Mouse (Mus musculus): Measurements from ENCODE around the gene Dnajc27. TPM values are rescaled to one million over a fixed set of nuclear protein-coding genes. Genes with fewer than 3 reads are reported as not detected.
A peak's percentile ranks its signal among the peaks of the same experiment; 100 is the strongest.

Gene Dnajc27
- polyA plus RNA-seq, 1 experiment = 94.4 TPM

DNA sequence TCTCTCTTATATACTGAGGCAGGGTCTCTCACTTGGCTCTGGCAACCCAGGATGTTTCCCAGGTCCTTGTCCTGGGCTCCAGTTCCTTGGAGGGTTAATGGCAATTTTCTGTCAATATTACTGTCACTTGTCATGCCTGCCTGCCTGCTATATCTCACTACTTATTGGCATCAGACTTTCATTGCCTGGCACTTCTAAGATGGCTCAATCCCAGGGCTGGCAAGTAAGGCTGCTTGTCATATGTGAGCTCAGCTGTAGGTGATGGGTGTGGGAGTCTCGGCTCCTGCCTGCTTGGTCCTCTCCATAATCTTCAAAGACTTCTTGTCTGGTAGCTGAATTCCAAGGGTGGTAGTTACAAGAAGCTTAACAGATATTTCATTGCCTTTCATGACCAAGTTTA is 4.3 kb upstream of the Dnajc27 start:
- peak in 1 of 2 experiments; percentile 43 for DNase-seq (ENCODE audit: extremely low spot score in 1 of 2, low spot score in 1 of 2)

DNA sequence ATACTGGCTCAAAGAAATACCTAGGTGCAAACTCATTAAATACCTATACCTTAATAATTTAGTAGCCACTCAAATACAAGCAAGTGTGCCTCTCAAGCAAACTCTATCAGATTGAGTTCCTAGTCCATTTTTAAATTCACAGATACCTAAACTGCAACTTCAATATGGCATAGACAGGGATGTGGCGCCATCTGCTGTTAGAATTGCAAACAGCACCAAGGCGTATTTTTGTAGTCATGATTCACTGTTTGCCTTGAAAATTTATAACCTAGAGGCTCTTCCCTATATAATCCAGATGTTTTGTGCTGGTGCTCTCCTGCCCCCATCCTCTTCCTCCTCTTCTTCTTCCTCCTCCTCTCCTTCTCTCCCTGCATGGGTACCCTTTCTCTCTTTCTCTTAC is 2.1 kb upstream of the Dnajc27 start:
- peak; percentile 66 to 95 for DNase-seq (ENCODE audit: extremely low spot score in 1 of 2, low spot score in 1 of 2)

DNA sequence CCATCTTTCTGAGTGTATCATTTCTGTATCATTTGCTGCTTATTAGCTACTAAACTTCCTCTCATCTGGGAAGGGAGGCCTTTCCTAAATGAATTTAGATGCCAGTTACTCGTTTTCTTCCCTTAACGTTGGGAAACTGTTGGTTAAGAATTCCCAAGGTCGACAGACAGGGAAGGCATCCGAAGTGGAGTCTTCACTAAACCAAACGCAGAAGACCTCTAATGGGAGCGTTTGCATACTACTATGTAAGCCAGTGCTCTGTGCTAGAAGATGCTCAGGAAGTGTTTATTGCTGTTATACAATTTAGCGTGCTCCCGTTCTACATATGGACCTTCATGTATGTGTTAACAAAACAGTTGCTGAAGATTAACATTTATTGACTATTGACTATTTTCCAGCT is 1.1 kb downstream of the Dnajc27 start:
- peak in 1 of 2 experiments; percentile 12 for DNase-seq (ENCODE audit: extremely low spot score in 1 of 2, low spot score in 1 of 2)

DNA sequence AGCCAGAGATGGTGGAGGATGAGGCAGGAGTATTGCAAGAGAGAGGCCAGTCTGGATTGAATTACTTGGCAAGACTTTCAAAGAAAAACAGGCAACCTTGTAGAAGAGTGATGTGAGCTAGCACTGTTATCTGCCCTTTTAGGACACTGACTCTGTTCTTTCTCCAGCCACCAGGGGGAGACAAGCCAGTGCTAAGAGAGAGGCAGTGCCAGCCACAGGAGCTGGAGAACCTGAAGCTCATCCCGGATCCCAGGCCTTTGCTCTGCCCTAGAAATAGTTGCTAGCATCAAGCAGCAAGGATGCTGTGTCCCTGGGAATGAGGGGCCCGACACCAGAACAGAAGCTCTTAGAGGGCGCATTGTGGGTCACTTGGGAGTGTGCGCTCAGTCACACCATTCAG is 25.0 kb downstream of the Dnajc27 start:
- DNase-seq (ENCODE audit: extremely low spot score in 1 of 2, low spot score in 1 of 2) = peak; percentile 42 to 90

DNA sequence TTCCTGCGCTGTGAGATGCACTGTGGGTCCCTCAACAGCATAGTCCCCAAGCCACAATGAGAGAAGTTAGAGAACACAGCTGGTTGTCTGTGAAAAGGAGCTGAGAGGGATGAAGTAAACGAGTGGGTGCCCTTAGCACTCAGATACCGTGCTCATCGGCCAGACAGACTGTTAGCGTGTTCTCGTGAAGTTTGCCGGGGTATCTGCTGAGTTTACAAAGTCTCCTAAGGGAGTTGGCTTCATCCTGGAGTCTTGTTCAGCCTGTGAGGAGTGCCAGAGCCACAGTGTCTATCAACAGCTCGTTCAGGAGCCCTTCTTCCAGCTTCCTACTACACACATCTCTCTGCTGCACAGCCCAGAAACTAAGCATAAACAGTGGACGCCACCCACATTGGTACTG is 33.7 kb downstream of the Dnajc27 start:
- no peak for DNase-seq (ENCODE audit: extremely low spot score in 1 of 2, low spot score in 1 of 2)

DNA sequence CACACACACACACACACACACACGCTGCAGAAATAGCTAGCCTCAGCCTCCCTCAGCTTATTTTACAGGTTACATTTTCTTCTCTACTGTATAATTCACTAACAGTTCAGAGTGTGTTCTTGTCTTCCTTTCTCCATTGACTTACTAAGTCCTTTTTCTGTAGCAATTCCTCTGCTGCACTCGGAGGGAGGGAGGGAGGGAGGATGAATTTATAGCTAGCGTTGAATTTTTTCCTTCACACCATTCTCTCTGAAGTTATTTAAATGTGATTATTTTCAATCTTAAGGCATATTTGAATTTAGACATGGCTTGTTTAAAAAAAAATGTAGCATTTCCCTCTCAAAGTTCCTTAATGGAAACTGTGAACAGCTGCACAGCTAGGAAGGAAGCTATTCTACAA is 34.8 kb downstream of the Dnajc27 start:
- DNase-seq (ENCODE audit: extremely low spot score in 1 of 2, low spot score in 1 of 2) = no peak

DNA sequence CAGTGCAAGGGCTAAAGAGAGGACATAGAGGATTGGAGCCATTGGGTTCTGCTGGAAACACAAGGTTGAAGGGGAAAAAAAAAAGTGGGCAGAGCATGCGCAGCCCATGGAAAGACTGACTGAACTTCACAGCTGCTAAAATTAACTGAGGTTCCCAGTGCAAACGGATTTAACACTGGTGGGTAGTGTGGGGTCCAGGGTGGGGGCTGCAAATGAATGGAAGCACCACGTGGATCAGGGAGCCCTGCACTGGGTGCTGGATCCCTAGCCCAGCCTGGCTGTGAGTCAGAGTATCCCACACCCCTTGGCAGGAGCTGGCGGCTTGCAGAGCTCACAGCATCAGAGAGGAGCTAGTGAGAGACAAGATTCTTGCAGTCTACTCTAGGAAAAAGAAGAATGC is 35.2 kb downstream of the Dnajc27 start:
- peak; percentile 78 to 85 for DNase-seq (ENCODE audit: extremely low spot score in 1 of 2, low spot score in 1 of 2)

DNA sequence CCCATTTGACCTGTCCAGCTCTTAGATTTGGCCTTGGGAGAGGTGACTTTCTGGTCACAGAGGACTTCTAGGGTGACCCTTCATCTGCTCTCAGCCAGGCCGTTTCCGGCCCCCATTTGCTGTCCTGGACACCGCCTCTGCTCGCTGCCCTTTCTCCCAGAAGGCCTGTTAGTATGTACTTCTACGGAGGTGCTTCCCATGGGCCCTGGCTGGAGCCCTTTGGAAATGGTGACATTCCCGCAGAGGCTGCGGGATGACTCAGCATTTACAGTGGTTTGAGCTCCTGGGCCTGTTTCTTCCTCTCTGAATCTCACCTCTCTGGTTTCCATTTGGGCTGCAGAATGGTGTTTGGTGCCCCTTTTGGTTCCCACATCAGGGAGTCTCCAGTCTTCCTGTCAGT is 45.0 kb downstream of the Dnajc27 start:
- DNase-seq (ENCODE audit: extremely low spot score in 1 of 2, low spot score in 1 of 2) = no peak

DNA sequence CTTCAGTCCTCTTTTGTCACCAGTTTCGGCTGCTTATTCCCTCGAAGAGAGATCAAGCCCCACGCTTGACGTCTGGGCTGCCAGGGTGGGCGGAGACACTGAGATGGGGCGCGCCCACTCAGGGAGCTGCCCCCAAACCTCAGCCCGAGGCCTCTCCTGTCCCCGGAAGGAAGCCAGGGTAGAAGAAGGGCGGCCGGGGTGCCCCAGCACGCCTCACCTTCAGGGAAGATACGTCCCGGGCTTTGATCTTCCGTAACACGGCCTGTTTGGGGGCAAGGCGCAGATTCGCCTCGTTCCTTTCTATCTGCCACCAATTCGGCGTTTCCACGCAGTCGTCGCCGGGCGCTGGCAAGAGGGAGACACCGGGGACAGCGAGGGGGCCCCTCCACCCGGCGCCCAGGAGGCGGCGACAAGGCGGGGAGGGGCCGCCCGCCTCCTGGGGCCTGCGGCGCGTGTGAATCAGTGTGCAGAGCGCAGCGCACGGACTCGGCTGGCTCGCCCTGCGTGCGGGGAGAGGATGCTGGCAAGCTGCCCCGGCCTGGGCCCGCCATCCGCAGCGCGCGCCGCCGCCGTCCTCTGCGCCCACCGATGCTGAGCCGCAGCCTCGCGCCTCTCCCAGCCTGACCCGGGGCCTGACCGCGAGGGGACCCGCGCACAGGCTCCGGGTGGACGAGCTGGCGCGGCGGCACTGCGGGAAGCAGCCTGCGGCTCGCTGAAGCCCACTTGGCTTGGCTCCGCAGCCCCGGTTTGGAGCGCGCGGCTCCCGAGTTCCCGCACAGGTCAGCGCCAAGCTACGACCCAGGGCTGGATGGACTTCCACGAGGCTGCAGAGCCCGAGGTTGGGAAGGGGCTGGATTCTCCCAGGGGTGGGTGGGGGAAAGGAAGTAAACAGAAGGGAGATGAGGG is 50.8 kb downstream of the Dnajc27 start, which contains the start of gene Adcy3:
Adcy3 (plus strand) TSS at position 163 of the 906 bp plus-strand sequence.
- DNase-seq (ENCODE audit: extremely low spot score in 1 of 2, low spot score in 1 of 2) = peak in 1 of 2 experiments; percentile 77

DNA sequence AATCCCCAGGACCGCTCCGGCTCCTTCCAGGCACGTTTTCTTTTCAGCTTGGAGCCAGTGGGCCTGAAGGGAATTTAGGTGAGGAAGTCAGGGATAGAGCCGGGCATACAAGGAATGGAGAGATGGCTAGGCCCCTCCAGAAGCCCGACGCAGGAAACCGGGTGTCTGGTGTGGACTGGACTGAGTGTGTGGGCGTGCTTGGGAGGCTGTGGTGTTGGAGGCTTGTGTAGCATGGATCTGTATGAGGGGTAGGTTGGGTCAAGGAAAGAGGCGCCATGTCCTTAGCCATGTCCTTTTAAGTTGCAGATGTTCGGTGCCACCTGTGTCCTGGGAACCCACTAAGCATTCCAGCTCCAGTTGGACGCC is 51.4 kb downstream of the Dnajc27 start:
- DNase-seq (ENCODE audit: extremely low spot score in 1 of 2, low spot score in 1 of 2) = peak in 1 of 2 experiments; percentile 35

DNA sequence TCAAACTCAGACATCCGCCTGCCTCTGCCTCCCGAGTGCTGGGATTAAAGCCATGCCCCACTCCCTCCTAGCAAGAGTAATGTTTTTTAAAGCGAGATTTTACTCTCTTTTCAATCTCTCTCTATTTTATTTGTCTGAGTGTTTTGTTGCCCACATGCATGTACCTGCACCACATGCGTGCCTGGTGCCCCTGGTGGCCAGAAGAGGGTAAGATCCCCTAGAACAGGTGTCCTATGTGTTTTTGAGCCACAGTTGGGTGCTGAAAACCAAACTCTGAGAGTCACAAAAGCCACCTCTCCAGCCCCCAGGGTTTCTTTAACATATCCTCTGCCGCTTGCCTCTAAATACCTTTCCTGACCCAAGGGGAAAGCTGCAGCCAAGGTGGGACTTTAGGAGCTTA is 60.8 kb downstream of the Dnajc27 start:
- DNase-seq (ENCODE audit: extremely low spot score in 1 of 2, low spot score in 1 of 2) = no peak

DNA sequence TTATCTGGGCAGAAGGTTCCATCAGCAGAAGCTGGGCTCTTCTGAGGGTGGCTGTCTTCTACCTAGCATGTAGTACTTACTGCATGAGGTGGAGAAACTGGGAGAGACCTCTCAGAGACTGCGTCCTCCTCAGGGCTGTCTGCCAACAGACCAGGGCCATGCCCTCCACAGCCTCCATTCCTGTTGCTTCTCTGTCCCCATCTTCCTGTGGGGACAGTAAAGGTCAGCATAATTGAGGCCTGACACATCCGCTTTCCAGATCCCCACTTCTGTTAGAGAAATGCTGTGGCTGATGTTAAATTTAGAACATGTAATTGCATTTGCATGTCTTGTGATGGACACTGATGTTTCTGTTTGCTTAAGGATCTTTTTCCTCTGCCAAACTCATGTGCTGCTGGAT is 68.6 kb downstream of the Dnajc27 start:
- no peak for DNase-seq (ENCODE audit: extremely low spot score in 1 of 2, low spot score in 1 of 2)

DNA sequence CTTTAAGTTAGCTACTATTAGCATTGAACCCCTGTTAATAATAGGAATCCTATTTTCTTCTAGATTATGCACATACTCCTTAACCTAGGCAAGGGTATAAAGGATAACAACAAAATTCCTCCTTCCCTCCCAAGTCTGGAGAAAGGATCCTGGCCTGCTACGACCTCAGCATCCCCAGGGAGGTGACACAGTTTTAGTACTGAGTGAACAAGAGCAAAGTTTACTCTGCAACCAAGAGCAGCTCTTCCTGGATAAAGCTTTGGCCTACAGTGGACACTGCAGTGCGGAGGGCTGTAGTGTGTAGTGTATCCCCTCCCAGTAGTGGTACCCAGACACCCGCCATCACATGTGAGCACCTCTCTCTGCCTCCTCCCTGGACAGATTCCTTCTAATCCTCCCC is 69.6 kb downstream of the Dnajc27 start:
- DNase-seq (ENCODE audit: extremely low spot score in 1 of 2, low spot score in 1 of 2) = no peak

DNA sequence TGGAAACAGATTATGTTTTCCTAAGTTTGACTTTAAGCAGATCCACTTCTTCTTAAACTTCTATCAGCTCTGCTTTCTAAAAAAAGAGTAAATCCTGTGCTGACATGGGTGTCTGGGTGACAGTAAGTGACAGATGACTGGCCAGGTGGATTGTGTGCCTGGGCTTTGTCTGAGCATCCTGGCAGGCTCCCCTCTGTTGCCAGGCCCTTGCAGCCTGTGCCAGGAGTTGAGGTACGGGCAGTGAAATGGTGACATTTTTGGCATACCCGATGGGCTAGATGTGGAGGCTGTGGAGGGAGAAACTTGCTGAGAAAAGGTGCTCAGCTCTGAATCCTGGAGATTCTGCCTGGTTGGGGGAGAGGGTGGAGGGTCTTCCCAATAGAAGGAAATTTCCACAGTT is 75.1 kb downstream of the Dnajc27 start:
- no peak for DNase-seq (ENCODE audit: extremely low spot score in 1 of 2, low spot score in 1 of 2)

DNA sequence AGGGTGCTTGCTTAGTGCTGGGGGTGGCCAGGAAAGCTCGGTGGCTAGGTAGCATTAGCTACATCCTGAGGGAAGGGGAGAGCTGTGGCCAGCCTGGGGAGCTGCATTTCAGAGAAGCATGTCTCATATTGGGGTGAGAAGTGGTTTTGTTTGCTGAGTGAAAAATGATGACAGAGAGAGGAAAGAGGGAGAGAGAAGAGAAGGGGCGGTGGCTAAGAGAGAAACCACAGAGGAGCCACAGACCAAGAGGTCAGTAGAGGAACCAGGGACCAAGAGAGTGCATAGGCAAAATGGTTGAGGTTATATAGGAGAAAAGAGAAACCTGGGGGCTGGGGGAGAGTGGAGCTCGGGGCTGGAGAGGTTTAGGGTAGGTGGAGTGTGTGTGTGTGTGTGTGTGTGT is 75.8 kb downstream of the Dnajc27 start:
- no peak for DNase-seq (ENCODE audit: extremely low spot score in 1 of 2, low spot score in 1 of 2)

DNA sequence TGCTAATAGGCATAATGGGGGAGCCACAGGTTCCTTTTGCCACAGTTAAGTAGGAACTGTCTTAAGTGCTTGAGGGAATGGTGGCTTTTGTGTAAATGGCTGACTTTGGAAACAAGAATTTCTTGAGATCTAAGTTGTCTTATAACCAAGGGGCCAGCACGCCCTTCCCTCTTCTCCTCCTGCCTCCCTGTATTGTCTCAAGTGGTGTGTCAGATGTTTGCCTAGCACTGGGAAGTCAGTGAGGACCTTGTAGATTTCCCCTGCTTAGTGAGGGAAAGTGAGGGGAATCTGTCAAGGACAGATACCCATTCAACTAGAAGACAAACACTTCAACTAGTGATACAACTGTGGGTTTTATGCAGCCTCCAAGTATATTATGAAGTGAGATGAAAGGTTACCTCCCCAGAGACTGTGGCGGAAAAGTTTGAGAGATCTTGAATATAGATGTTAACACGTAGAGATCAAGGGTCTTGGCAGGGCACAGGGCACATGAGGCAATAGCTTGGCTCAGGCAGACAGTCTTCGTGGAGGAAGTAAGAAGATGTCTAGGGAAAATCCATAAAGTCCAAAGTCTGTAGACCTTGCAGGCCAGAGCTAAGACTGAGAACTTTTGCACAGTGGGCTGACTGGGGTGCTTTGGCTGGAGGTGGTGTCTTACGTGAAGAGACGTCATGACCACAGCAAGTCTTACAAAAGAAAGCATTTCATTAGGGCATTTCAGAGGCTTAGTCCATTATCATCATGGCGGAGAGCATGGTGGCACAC is 76.7 kb downstream of the Dnajc27 start:
- DNase-seq (ENCODE audit: extremely low spot score in 1 of 2, low spot score in 1 of 2) = no peak

Other genes starting within 250 kb of the Dnajc27 start
- 5.6 and 5.8 TPM in 2 replicates for gene Pomc, start 127.6 kb upstream of the Dnajc27 start, polyA plus RNA-seq (2012; rRNA removed)
- 67.8 and 79.0 TPM in 2 replicates for gene Efr3b, start 43.7 kb upstream of the Dnajc27 start, polyA plus RNA-seq (2012; rRNA removed)
- gene Adcy3, start 50.5 kb downstream of the Dnajc27 start, polyA plus RNA-seq (2012; rRNA removed) = 24.5 and 24.9 TPM in 2 replicates
- 6.7 and 6.8 TPM in 2 replicates for gene Ptrhd1, start 151.4 kb downstream of the Dnajc27 start, polyA plus RNA-seq (2012; rRNA removed)
- gene Cenpo, start 151.7 kb downstream of the Dnajc27 start, polyA plus RNA-seq (2012; rRNA removed) = 6.2 and 6.7 TPM in 2 replicates